Mouse (Mus musculus) kidney, embryonic 14.5 days (tissue): Measurements from ENCODE around the gene Tm2d1. TPM values are rescaled to one million over a fixed set of nuclear protein-coding genes. Genes with fewer than 3 reads are reported as not detected.

Source experiments
- ATAC-seq: fragments of 200-750 bp; cut with Nextera tagmentation; 2 replicates; pipeline ENCODE4 v1.8.0; 2017; ENCODE audit warnings: moderate number of reproducible peaks, mild to moderate bottlenecking, moderate TSS enrichment, moderate library complexity; ENCODE audit not compliant: low FRiP score, low TSS enrichment
- H3K27ac ChIP-seq: fragments of 300-500 bp; sonication (generic); 2 replicates; pipeline ENCODE4 v1.5.1; 2014; ENCODE audit warnings: low read depth, mild to moderate bottlenecking, low read length, moderate library complexity, mixed read lengths
- H3K27me3 ChIP-seq: fragments of 300-500 bp; sonication (generic); 2 replicates; pipeline ENCODE4 v1.6.1; 2014; ENCODE audit warnings: mild to moderate bottlenecking, low read length; ENCODE audit not compliant: control insufficient read depth, insufficient read depth
- H3K36me3 ChIP-seq: fragments of 300-500 bp; sonication (generic); 2 replicates; pipeline ENCODE4 v1.6.1; 2014; ENCODE audit warnings: low read length, mixed read lengths; ENCODE audit not compliant: control insufficient read depth, insufficient read depth
- H3K4me1 ChIP-seq: fragments of 300-500 bp; sonication (generic); 2 replicates; pipeline ENCODE4 v1.6.1; 2014; ENCODE audit warnings: low read length, mixed read lengths; ENCODE audit not compliant: control insufficient read depth, insufficient read depth
- H3K4me2 ChIP-seq: fragments of 300-500 bp; sonication (generic); replicated peaks from 2 replicates; pipeline ENCODE4 v1.6.1; 2014; ENCODE audit warnings: low read depth, mild to moderate bottlenecking, low read length
- H3K4me3 ChIP-seq: fragments of 300-500 bp; sonication (generic); 2 replicates; pipeline ENCODE4 v1.5.1; 2014; ENCODE audit warnings: mild to moderate bottlenecking, low read length
- H3K9ac ChIP-seq: fragments of 300-500 bp; sonication (generic); 2 replicates; pipeline ENCODE4 v1.6.1; 2014; ENCODE audit warnings: low read depth, mild to moderate bottlenecking, low read length, moderate library complexity
- H3K9me3 ChIP-seq: fragments of 300-500 bp; sonication (generic); 2 replicates; pipeline ENCODE4 v1.6.1; 2016; ENCODE audit warnings: low read length; ENCODE audit not compliant: control insufficient read depth
- WGBS: fragments of 180-500 bp; shearing (Covaris S2); extraction: QIAGEN DNeasy Blood & Tissue Kit; methylation state at CpG from one replicate; pipeline ENCODE4 v1.1.7; 2014; 5-methylcytosine and 5-hydroxymethylcytosine counted together
- polyA plus RNA-seq: library from polyadenylated mRNA; unstranded; fragments of >200 nt; fragmentation: Nextera tagmentation; extraction: Ambion mirVana; gene quantifications from 2 replicates; pipeline ENCODE4 v1.2.1, GENCODE M21; 2014

Tm2d1 gene
- polyA plus RNA-seq, 1 experiment from 2014 or later: 96.2 TPM

DNA sequence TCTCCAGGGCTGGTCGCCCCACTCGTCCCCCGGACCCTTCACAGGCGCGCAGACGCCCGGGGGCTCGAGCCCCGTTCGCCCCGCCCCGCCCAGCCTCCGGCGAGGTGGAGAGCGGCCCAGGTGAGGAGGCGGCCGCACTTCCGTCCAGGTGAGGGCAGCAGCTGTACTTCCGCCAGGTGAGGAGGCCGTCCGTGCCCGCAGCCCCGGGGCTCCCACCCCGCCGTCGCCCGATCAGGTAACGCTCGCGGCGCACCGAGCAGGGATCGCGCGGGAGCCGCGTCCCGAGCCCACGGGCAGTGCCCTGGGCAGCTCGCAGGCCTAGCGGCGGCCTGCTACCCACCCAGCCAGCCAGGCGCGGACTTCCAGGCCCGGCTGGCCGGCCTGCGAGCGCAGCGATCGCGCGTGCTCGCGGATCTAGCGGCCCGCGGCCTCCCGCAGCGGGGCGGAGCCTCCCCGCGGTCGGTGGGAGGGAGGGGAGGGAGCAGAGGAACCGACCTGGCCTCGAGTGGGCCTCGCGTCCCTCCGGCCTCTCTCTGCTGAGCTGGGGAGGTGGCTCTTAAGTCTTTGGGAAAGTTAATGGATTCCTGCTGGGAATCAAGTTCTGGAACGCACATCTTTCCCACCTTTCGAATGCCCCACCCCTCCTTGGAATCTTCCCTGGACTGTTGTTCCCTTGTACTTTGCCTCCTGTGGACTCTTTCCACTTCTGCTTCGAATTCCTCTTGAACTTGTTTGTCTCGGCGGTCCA, 12.8 kb upstream of the Tm2d1 start, which contains the start of gene Patj:
TSS of gene Patj (plus strand) at position 96 of the 748 bp plus-strand sequence.
- peak within 1 kb of the TSS; percentile 85 for H3K4me2 ChIP-seq
- under 1% methylated on average over 63 of the region's 73 CpGs for WGBS
- ATAC-seq: peak; percentile 89
- H3K4me3 ChIP-seq: peak within 1 kb of the TSS; percentile 85
- H3K4me1 ChIP-seq: peaks cover 3% of the 10 kb centered on the region
- peak within 1 kb of the TSS; percentile 98 for H3K9ac ChIP-seq
- no peaks in the 10 kb centered on the region for H3K27me3 ChIP-seq
- H3K27ac ChIP-seq: peak within 1 kb of the TSS; percentile 86
- H3K36me3 ChIP-seq: no peaks in the 10 kb centered on the region
- H3K9me3 ChIP-seq: no peaks in the 10 kb centered on the region

DNA sequence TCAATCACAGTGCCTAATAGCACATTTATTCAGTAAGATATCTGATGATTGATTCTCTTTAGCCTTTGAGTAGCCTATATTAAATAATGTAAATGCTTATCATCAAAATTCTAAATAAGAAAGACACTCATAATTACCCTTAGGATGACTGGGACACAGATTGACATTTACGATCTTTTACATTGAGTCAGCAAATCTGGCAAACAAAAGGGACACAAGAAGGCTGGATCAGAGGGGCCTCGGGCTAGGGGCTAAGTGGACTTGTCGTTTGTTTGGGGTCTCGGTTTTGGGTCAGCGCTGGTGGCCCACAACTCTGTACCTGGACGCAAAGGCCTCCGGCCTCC, 12.2 kb upstream of the Tm2d1 start:
- H3K4me3 ChIP-seq: peak overlapping the region; percentile 85
- no peaks in the 10 kb centered on the region for H3K4me1 ChIP-seq
- no peak; the same call in none of the 2 replicates for ATAC-seq
- H3K9me3 ChIP-seq: no peaks in the 10 kb centered on the region
- 3% methylated on average over 7 of the region's 7 CpGs for WGBS
- no peaks in the 10 kb centered on the region for H3K27me3 ChIP-seq
- no peaks in the 10 kb centered on the region for H3K36me3 ChIP-seq
- H3K27ac ChIP-seq: peak overlapping the region; percentile 86
- peak overlapping the region; percentile 85 for H3K4me2 ChIP-seq
- H3K9ac ChIP-seq: peak overlapping the region; percentile 98

- Histone ChIP-seq H3K27me3 (no peaks in the 10 kb centered on the region), H3K36me3 (no peaks in the 10 kb centered on the region), H3K9me3 (no peaks in the 10 kb centered on the region), H3K27ac (peak overlapping the region; percentile 62; the same call in 1 of the 2 replicates), H3K9ac (no peak overlapping the region), H3K4me1 (peaks cover 13% of the 10 kb centered on the region), H3K4me3 (no peak overlapping the region), H3K4me2 (no peak overlapping the region)
- WGBS: 12% methylated on average over 5 of the region's 5 CpGs
- ATAC-seq: peak; percentile 65
Measured at GRCm38 (mm10) chr4:98385036-98385435, 1.9 kb upstream of the Tm2d1 start.

DNA sequence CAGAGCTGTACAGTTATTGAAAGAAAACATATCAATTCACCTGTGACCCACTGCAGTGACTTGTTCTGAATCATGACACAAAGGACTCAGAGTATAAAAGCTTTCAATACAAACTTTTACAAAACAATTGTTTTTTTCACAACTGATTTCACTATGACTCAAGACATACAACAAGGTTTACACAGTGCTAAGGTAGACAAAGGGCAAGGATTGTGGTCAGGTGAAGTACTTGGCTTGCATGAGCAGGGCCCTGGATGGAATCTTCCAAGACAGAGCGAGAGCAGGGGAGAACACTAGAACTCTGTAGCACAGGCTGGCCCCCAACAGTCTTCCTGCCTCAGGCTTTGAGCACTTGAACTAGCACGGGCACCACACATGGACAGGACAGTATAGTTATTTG, 6.2 kb downstream of the Tm2d1 start:
- no peak for ATAC-seq
- 92% methylated on average over 2 of the region's 2 CpGs for WGBS
- Histone ChIP-seq H3K9ac (no peak overlapping the region), H3K9me3 (no peaks in the 10 kb centered on the region), H3K4me3 (no peak overlapping the region), H3K36me3 (peaks cover 8% of the 10 kb centered on the region; the same call in 1 of the 2 replicates), H3K27me3 (no peaks in the 10 kb centered on the region), H3K27ac (no peak overlapping the region), H3K4me1 (0 out of 2 replicates have a peak, but pooled peaks cover under 1% of the 10 kb centered on the region), H3K4me2 (no peak overlapping the region)

- Histone ChIP-seq H3K36me3 (peaks cover 8% of the 10 kb centered on the region; the same call in 1 of the 2 replicates), H3K9ac (no peak overlapping the region), H3K4me3 (no peak overlapping the region), H3K4me1 (no peaks in the 10 kb centered on the region), H3K27ac (no peak overlapping the region), H3K4me2 (no peak overlapping the region), H3K9me3 (no peaks in the 10 kb centered on the region), H3K27me3 (no peaks in the 10 kb centered on the region)
- ATAC-seq: no peak
- 63% methylated on average over 4 of the region's 4 CpGs for WGBS
Measured at GRCm38 (mm10) chr4:98375401-98375800, 7.7 kb downstream of the Tm2d1 start.

- no peak overlapping the region for H3K9ac ChIP-seq
- H3K4me1 ChIP-seq: no peaks in the 10 kb centered on the region
- peaks cover 39% of the 10 kb centered on the region; the same call in 1 of the 2 replicates for H3K36me3 ChIP-seq
- no peak overlapping the region for H3K4me3 ChIP-seq
- no peak overlapping the region for H3K27ac ChIP-seq
- no peak for ATAC-seq
- H3K4me2 ChIP-seq: no peak overlapping the region
- H3K9me3 ChIP-seq: no peaks in the 10 kb centered on the region
- 86% methylated on average over 9 of the region's 9 CpGs for WGBS
- H3K27me3 ChIP-seq: no peaks in the 10 kb centered on the region
Measured at GRCm38 (mm10) chr4:98358034-98358809, 24.9 kb downstream of the Tm2d1 start.

GRCm38 (mm10) chr4:98348580-98348979, 34.5 kb downstream of the Tm2d1 start:
- H3K9ac ChIP-seq: no peak overlapping the region
- H3K27me3 ChIP-seq: no peaks in the 10 kb centered on the region
- H3K9me3 ChIP-seq: no peaks in the 10 kb centered on the region
- H3K27ac ChIP-seq: no peak overlapping the region
- 74% methylated on average over 5 of the region's 5 CpGs for WGBS
- no peak for ATAC-seq
- H3K4me2 ChIP-seq: no peak overlapping the region
- H3K4me1 ChIP-seq: no peaks in the 10 kb centered on the region
- no peak overlapping the region for H3K4me3 ChIP-seq
- H3K36me3 ChIP-seq: no peaks in the 10 kb centered on the region

DNA sequence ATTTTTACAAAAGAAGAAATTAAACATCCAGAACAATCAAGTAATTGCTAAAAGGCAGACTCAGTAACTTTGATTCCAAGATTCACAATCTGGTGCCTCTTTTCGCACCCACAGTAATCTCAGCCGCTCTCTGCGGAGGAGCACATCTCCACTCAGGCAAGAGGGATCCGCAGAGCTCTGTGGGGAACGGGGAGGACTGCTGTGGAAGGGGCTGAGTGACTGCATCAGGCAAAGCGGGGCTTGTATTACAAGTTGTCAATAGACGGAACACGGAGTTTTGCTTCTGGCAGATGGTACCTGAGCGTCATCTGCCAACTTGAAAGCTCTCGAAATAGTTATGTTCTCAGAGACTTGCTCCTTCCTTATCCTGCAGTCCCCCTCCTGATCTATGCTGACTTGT, 37.3 kb downstream of the Tm2d1 start:
- Histone ChIP-seq H3K36me3 (no peaks in the 10 kb centered on the region), H3K9me3 (no peaks in the 10 kb centered on the region), H3K4me3 (no peak overlapping the region), H3K9ac (no peak overlapping the region), H3K27me3 (no peaks in the 10 kb centered on the region), H3K4me2 (no peak overlapping the region), H3K27ac (no peak overlapping the region), H3K4me1 (no peaks in the 10 kb centered on the region)
- 90% methylated on average over 10 of the region's 10 CpGs for whole genome bisulfite sequencing
- no peak for ATAC-seq
